Mouse (Mus musculus) liver, embryonic 12.5 days (tissue): ENCODE data around the gene Zp1. TPM values are rescaled to one million over a fixed set of nuclear protein-coding genes. Genes with fewer than 3 reads are reported as not detected.

Experiments
- ATAC-seq: fragments of 200-750 bp; cut with Nextera tagmentation; 2 replicates; pipeline ENCODE4 v1.8.0; 2017; ENCODE audit warnings: moderate number of reproducible peaks, mild to moderate bottlenecking, moderate library complexity
- H3K27ac ChIP-seq: fragments of 300-500 bp; sonication (generic); 2 replicates; pipeline ENCODE4 v1.5.1; 2016; ENCODE audit warnings: mild to moderate bottlenecking
- H3K27me3 ChIP-seq: fragments of 300-500 bp; sonication (generic); replicated peaks from 2 replicates; pipeline ENCODE4 v1.6.1; 2016; ENCODE audit warnings: mild to moderate bottlenecking, moderate library complexity
- H3K36me3 ChIP-seq: fragments of 300-500 bp; sonication (generic); 2 replicates; pipeline ENCODE4 v1.6.1; 2016; ENCODE audit warnings: mild to moderate bottlenecking, moderate library complexity
- H3K4me1 ChIP-seq: fragments of 300-500 bp; sonication (generic); 2 replicates; pipeline ENCODE4 v1.6.1; 2016
- H3K4me2 ChIP-seq: fragments of 300-500 bp; sonication (generic); 2 replicates; pipeline ENCODE4 v1.6.1; 2016; ENCODE audit warnings: mild to moderate bottlenecking, moderate library complexity
- H3K4me3 ChIP-seq: fragments of 300-500 bp; sonication (generic); 2 replicates; pipeline ENCODE4 v1.5.1; 2016; ENCODE audit warnings: mild to moderate bottlenecking, moderate library complexity
- H3K9ac ChIP-seq: fragments of 300-500 bp; sonication (generic); 2 replicates; pipeline ENCODE4 v1.6.1; 2016; ENCODE audit warnings: mild to moderate bottlenecking, moderate library complexity
- H3K9me3 ChIP-seq: fragments of 300-500 bp; sonication (generic); replicated peaks from 2 replicates; pipeline ENCODE4 v1.6.1; 2016; ENCODE audit warnings: mild to moderate bottlenecking, moderate library complexity
- WGBS: fragments of 180-500 bp; shearing (Covaris S2); methylation state at CpG from one replicate; pipeline ENCODE4 v1.1.7; 2016; ENCODE audit not compliant: insufficient replicate concordance; 5-methylcytosine and 5-hydroxymethylcytosine counted together
- polyA plus RNA-seq: library from polyadenylated mRNA; unstranded; fragments of >200 nt; fragmentation: Nextera tagmentation; extraction: Ambion mirVana; gene quantifications from 2 replicates; pipeline ENCODE4 v1.2.1, GENCODE M21; 2016

The Zp1 gene
- polyA plus RNA-seq, 1 experiment from 2014 or later = not detected

GRCm38 (mm10) chr19:10869886-10870527 lies 50.4 kb downstream of the Zp1 start, which contains the start of gene Tmem132a:
Tmem132a (minus strand) TSS chr19:10869940.
- ATAC-seq = no peak
- Histone ChIP-seq H3K4me2 (peak within 1 kb of the TSS; percentile 62), H3K27me3 (peaks cover 47% of the 10 kb centered on the region), H3K27ac (no peak within 1 kb of the TSS), H3K4me3 (peak within 1 kb of the TSS; percentile 57), H3K36me3 (peaks cover 50% of the 10 kb centered on the region), H3K9ac (peak within 1 kb of the TSS; percentile 61), H3K4me1 (peaks cover 15% of the 10 kb centered on the region; the same call in 1 of the 2 replicates), H3K9me3 (no peaks in the 10 kb centered on the region)
- WGBS = 16% methylated on average over 8 of the region's 8 CpGs

GRCm38 (mm10) chr19:10869241-10869885 lies 51.1 kb downstream of the Zp1 start:
- peak; percentile 63 for ATAC-seq
- Histone ChIP-seq H3K36me3 (peaks cover 55% of the 10 kb centered on the region), H3K9me3 (no peaks in the 10 kb centered on the region), H3K4me3 (peak overlapping the region; percentile 57), H3K27ac (no peak overlapping the region), H3K27me3 (peaks cover 47% of the 10 kb centered on the region), H3K4me2 (peak overlapping the region; percentile 62), H3K4me1 (peaks cover 15% of the 10 kb centered on the region; the same call in 1 of the 2 replicates), H3K9ac (peak overlapping the region; percentile 61)
- WGBS = 1% methylated on average over 40 of the region's 43 CpGs

DNA sequence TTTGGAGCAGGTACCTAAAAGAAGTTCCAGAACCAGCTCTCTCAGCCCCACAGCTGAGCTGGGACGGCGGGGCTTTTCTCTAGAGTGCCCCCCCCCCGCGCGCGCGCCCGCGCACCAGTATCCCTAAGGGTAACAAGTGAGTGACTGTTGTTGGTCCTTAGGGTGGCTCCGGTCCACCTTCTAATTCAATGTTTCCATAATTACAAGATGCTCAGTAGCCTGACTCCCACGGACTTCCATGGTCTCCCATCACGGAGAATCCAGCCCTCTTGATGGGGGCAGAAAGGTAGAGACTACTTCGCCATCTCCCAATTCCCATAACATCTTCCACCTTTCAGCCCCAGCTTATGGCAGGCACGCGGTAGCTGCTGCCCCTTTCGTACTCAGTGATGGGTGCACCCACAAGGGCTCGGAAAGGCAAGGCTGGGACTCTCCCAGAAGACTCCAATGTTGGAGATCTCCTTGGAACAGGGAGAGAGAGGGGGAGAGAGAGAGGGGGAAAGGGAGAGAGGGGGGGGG lies 51.8 kb downstream of the Zp1 start:
- peak overlapping the region; percentile 62 for H3K4me2 ChIP-seq
- WGBS = 5% methylated on average over 17 of the region's 17 CpGs
- peaks cover 47% of the 10 kb centered on the region for H3K27me3 ChIP-seq
- peak overlapping the region; percentile 57 for H3K4me3 ChIP-seq
- ATAC-seq = no peak
- no peak overlapping the region for H3K27ac ChIP-seq
- no peak overlapping the region for H3K9ac ChIP-seq
- no peaks in the 10 kb centered on the region for H3K9me3 ChIP-seq
- peaks cover 15% of the 10 kb centered on the region; the same call in 1 of the 2 replicates for H3K4me1 ChIP-seq
- peaks cover 55% of the 10 kb centered on the region for H3K36me3 ChIP-seq

DNA sequence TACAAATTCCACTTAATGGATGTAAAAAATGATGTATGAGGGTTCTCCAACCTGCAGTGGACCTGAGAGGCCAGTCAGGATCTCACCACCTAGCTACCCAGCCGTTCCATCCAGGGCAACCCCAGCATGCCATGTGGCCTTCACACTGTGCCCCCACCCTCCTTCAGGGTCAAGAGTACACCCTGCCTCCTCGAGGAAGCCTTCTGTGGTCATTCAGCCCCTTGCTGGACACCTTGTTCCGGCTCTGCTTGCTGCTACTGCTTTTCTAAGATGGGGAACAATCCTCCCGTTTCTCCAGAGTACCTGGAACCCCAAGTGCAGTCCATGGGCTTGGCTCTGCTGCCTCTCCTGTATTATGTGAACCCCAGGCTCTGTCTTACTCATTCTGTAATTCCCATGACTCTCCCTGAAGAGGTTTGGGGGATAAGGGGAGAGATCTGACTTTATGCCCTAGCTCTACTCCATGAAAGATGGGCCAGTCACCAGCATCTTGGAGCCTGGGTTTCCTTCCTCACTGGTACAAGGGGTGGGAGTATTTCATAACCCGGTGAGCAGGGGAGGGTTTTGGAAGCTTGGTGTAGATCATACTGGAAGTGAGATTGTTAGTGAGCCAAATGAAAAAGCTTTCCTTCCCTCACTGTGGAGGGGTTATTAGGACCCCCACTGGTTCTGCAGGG lies 52.3 kb downstream of the Zp1 start:
- Histone ChIP-seq H3K27ac (no peak overlapping the region), H3K27me3 (peaks cover 47% of the 10 kb centered on the region), H3K4me1 (peaks cover 15% of the 10 kb centered on the region; the same call in 1 of the 2 replicates), H3K9me3 (no peaks in the 10 kb centered on the region), H3K36me3 (peaks cover 54% of the 10 kb centered on the region), H3K4me3 (peak overlapping the region; percentile 57), H3K4me2 (peak overlapping the region; percentile 62), H3K9ac (no peak overlapping the region)
- 35% methylated on average over 5 of the region's 5 CpGs for WGBS
- ATAC-seq = no peak

GRCm38 (mm10) chr19:10866351-10866750 lies 54.1 kb downstream of the Zp1 start:
- H3K9ac ChIP-seq = no peak overlapping the region
- H3K4me1 ChIP-seq = peaks cover 15% of the 10 kb centered on the region; the same call in 1 of the 2 replicates
- H3K4me3 ChIP-seq = no peak overlapping the region
- peaks cover 44% of the 10 kb centered on the region for H3K27me3 ChIP-seq
- H3K36me3 ChIP-seq = peaks cover 44% of the 10 kb centered on the region
- no peak for ATAC-seq
- no peak overlapping the region for H3K4me2 ChIP-seq
- H3K9me3 ChIP-seq = no peaks in the 10 kb centered on the region
- WGBS = 73% methylated on average over 13 of the region's 13 CpGs
- H3K27ac ChIP-seq = no peak overlapping the region

Other genes with a start within 250 kb of the Zp1 start
- gene Pga5, start 242.6 kb downstream of the Zp1 start, polyA plus RNA-seq = 0.08 TPM in 1 of 2 replicates, not detected in the other
- gene Vps37c, start 231.9 kb downstream of the Zp1 start, polyA plus RNA-seq = 14.5 and 14.8 TPM in 2 replicates
- gene Cd5, start 181.6 kb downstream of the Zp1 start, polyA plus RNA-seq = 0.24 TPM in 1 of 2 replicates, not detected in the other
- not detected in 2 replicates for gene Cd6, start 90.6 kb downstream of the Zp1 start, polyA plus RNA-seq
- 1.0 and 1.2 TPM in 2 replicates for gene Slc15a3, start 80.9 kb downstream of the Zp1 start, polyA plus RNA-seq
- gene Tmem132a, start 50.7 kb downstream of the Zp1 start, polyA plus RNA-seq = 10.6 TPM in 2 replicates
- gene Tmem109, start 38.6 kb downstream of the Zp1 start, polyA plus RNA-seq = 28.2 and 28.5 TPM in 2 replicates
- 24.1 and 25.6 TPM in 2 replicates for gene Prpf19, start 25.4 kb downstream of the Zp1 start, polyA plus RNA-seq
- 0.05 and 0.06 TPM in 2 replicates for gene Ptgdr2, start 16.5 kb upstream of the Zp1 start, polyA plus RNA-seq
- 31.9 and 32.9 TPM in 2 replicates for gene Ccdc86, start 28.6 kb upstream of the Zp1 start, polyA plus RNA-seq
- gene Ms4a10, start 54.0 kb upstream of the Zp1 start, polyA plus RNA-seq = not detected in 2 replicates
- not detected in 2 replicates for gene Ms4a15, start 72.6 kb upstream of the Zp1 start, polyA plus RNA-seq
- not detected in 2 replicates for gene Ms4a18, start 97.4 kb upstream of the Zp1 start, polyA plus RNA-seq
- not detected in 2 replicates for gene Ms4a8a, start 160.5 kb upstream of the Zp1 start, polyA plus RNA-seq
- not detected in 2 replicates for gene 1700017D01Rik, start 210.2 kb upstream of the Zp1 start, polyA plus RNA-seq
- not detected in 2 replicates for gene 1700025F22Rik, start 244.7 kb upstream of the Zp1 start, polyA plus RNA-seq